Mouse (Mus musculus): Measurements from ENCODE around the gene Mdm2. TPM values are rescaled to one million over a fixed set of nuclear protein-coding genes. Genes with fewer than 3 reads are reported as not detected.

The Mdm2 gene
- polyA plus RNA-seq, 1 experiment = 22.9 TPM

- H3K27ac ChIP-seq (ENCODE audit: insufficient read depth, low read depth, low read length) = no peak overlapping the region
- H3K36me3 ChIP-seq (ENCODE audit: control insufficient read depth, insufficient read depth, low read length) = peaks cover 35% of the 10 kb centered on the region
- 93% methylated on average over 4 of the region's 4 CpGs for WGBS
- H3K27me3 ChIP-seq (replicated peaks; ENCODE audit: control insufficient read depth, insufficient read depth, low read length) = no peaks in the 10 kb centered on the region
- DNase-seq = no peak
- no peak overlapping the region for H3K4me3 ChIP-seq (ENCODE audit: insufficient read depth, low read depth, low read length)
- H3K4me1 ChIP-seq (ENCODE audit: control insufficient read depth, insufficient read depth, low read length) = no peaks in the 10 kb centered on the region
- TF ChIP-seq POLR2A (IDR thresholded peaks at IDR 0.05; ENCODE audit: low read depth, low read length) (no peak), CTCF (conservative IDR thresholded peaks at IDR 0.05; ENCODE audit: insufficient read depth, insufficient read length, low read depth, low read length) (no peak)
These were observed 10.6 kb downstream of the Mdm2 start for GRCm38 (mm10) chr10:117699914-117700313.

DNA sequence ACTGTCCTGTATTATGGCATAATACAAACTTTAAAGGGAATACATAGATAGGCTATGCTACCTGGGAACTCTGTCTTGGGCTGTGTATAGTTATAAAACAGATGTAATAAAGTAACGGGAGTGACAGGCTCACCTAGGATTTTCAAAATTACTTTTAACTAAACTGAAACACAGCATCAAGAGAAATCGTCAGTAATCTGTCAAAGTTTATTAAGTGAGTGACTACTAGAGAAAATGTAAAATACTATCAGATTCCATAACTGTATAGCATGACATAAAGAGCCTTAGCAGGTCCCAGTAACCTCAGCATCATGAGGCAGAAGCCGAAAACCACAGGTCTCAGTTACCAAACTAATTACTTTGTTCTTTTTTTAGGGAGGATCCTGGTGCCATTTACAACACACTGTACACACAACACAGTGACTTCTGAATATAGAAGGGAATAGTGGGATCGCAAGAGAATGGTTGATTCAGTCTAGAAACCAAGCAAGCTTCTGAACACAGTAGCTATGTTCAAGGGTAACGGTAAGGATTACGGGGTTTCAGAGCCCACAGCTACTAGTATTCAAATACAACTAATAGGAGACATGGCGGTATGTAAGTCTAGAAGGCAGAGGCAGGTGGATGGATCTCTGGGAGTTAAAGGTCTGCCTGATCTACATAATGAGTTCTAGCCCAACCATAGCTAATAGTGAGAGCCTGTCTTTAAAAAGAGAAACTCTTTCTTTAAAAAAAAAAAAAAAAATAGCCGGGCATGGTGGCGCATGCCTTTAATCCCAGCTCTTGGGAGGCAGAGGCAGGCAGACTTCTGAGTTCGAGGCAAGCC lies 12.0 kb downstream of the Mdm2 start:
- WGBS = 93% methylated on average over 10 of the region's 10 CpGs
- peaks cover 36% of the 10 kb centered on the region for H3K36me3 ChIP-seq (ENCODE audit: control insufficient read depth, insufficient read depth, low read length)
- DNase-seq = no peak
- H3K4me3 ChIP-seq (ENCODE audit: insufficient read depth, low read depth, low read length) = no peak overlapping the region
- H3K4me1 ChIP-seq (ENCODE audit: control insufficient read depth, insufficient read depth, low read length) = no peaks in the 10 kb centered on the region
- TF ChIP-seq POLR2A (IDR thresholded peaks at IDR 0.05; ENCODE audit: low read depth, low read length) (no peak), CTCF (conservative IDR thresholded peaks at IDR 0.05; ENCODE audit: insufficient read depth, insufficient read length, low read depth, low read length) (no peak)
- no peaks in the 10 kb centered on the region for H3K27me3 ChIP-seq (replicated peaks; ENCODE audit: control insufficient read depth, insufficient read depth, low read length)
- no peak overlapping the region for H3K27ac ChIP-seq (ENCODE audit: insufficient read depth, low read depth, low read length)

GRCm38 (mm10) chr10:117697561-117698115 lies 12.9 kb downstream of the Mdm2 start:
- no peak overlapping the region for H3K4me3 ChIP-seq (ENCODE audit: insufficient read depth, low read depth, low read length)
- no peaks in the 10 kb centered on the region for H3K4me1 ChIP-seq (ENCODE audit: control insufficient read depth, insufficient read depth, low read length)
- no peak for DNase-seq
- TF ChIP-seq POLR2A (IDR thresholded peaks at IDR 0.05; ENCODE audit: low read depth, low read length) (no peak), CTCF (conservative IDR thresholded peaks at IDR 0.05; ENCODE audit: insufficient read depth, insufficient read length, low read depth, low read length) (no peak)
- no peaks in the 10 kb centered on the region for H3K27me3 ChIP-seq (replicated peaks; ENCODE audit: control insufficient read depth, insufficient read depth, low read length)
- no peak overlapping the region for H3K27ac ChIP-seq (ENCODE audit: insufficient read depth, low read depth, low read length)
- 95% methylated on average over 3 of the region's 3 CpGs for WGBS
- H3K36me3 ChIP-seq (ENCODE audit: control insufficient read depth, insufficient read depth, low read length) = peaks cover 33% of the 10 kb centered on the region

DNA sequence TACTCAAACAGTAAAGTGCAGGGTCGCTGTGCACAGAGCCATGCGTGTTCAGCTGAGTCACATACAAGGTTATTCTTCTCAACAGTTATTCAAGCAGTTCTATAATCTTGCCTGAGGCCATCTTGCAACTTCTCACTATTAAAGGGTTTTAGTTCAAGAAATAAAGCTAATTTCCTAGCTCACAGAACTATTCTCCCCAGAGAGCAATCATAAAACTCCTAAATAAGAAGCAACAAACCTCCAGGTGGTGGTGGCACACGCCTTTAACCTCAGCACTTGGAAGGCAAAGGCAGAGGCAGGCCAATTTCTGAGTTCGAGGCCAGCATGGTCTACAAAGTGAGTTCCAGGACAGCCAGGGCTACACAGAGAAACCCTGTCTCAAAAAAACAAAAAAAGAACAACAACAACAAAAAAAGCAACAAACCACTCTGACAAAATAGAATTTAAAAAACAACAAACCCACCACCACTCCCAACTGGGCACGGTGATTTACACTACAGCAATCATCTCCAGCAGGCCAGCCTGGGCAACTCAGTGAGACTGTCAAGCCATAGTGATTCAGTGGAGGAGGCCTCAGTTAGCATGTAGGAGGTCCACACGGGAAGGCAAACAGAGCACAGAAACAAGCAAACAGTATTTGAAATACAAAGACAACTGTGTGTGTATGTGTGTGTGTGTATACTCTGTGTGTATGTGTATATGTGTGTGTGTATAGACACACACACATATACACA lies 13.6 kb downstream of the Mdm2 start:
- TF ChIP-seq POLR2A (IDR thresholded peaks at IDR 0.05; ENCODE audit: low read depth, low read length) (no peak), CTCF (conservative IDR thresholded peaks at IDR 0.05; ENCODE audit: insufficient read depth, insufficient read length, low read depth, low read length) (no peak)
- Histone ChIP-seq H3K27ac (ENCODE audit: insufficient read depth, low read depth, low read length) (no peak overlapping the region), H3K4me1 (ENCODE audit: control insufficient read depth, insufficient read depth, low read length) (no peaks in the 10 kb centered on the region), H3K27me3 (replicated peaks; ENCODE audit: control insufficient read depth, insufficient read depth, low read length) (no peaks in the 10 kb centered on the region), H3K4me3 (ENCODE audit: insufficient read depth, low read depth, low read length) (no peak overlapping the region), H3K36me3 (ENCODE audit: control insufficient read depth, insufficient read depth, low read length) (peaks cover 33% of the 10 kb centered on the region)
- WGBS = 89% methylated on average over 6 of the region's 6 CpGs
- DNase-seq = no peak

- TF ChIP-seq CTCF (conservative IDR thresholded peaks at IDR 0.05; ENCODE audit: insufficient read depth, insufficient read length, low read depth, low read length) (no peak), POLR2A (IDR thresholded peaks at IDR 0.05; ENCODE audit: low read depth, low read length) (no peak)
- peaks cover 33% of the 10 kb centered on the region for H3K36me3 ChIP-seq (ENCODE audit: control insufficient read depth, insufficient read depth, low read length)
- H3K27me3 ChIP-seq (replicated peaks; ENCODE audit: control insufficient read depth, insufficient read depth, low read length) = no peaks in the 10 kb centered on the region
- DNase-seq = no peak
- 90% methylated on average over 8 of the region's 8 CpGs for WGBS
- H3K27ac ChIP-seq (ENCODE audit: insufficient read depth, low read depth, low read length) = no peak overlapping the region
- no peak overlapping the region for H3K4me3 ChIP-seq (ENCODE audit: insufficient read depth, low read depth, low read length)
- no peaks in the 10 kb centered on the region for H3K4me1 ChIP-seq (ENCODE audit: control insufficient read depth, insufficient read depth, low read length)
These were observed 14.3 kb downstream of the Mdm2 start for GRCm38 (mm10) chr10:117696021-117696826.

DNA sequence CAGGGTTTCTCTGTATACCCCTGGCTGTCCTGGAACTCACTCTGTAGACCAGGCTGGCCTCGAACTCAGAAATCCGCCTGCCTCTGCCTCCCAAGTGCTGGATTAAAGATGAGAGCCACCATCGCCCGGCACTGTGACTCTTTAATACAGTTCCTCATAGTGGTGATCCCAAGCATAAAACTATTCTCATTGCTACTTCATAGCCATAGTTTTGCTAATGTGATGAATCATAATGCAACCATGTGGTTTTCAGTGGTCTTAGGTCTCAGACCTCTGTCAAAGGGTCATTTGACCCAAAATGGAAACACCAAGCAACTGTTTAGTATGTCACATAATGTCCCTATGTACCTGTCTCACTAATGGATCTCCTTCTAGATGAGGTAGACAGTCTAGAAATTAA lies 15.0 kb downstream of the Mdm2 start:
- H3K36me3 ChIP-seq (ENCODE audit: control insufficient read depth, insufficient read depth, low read length) = peaks cover 35% of the 10 kb centered on the region
- no peaks in the 10 kb centered on the region for H3K27me3 ChIP-seq (replicated peaks; ENCODE audit: control insufficient read depth, insufficient read depth, low read length)
- TF ChIP-seq POLR2A (IDR thresholded peaks at IDR 0.05; ENCODE audit: low read depth, low read length) (no peak), CTCF (conservative IDR thresholded peaks at IDR 0.05; ENCODE audit: insufficient read depth, insufficient read length, low read depth, low read length) (no peak)
- WGBS = 95% methylated on average over 4 of the region's 4 CpGs
- DNase-seq = no peak
- no peaks in the 10 kb centered on the region for H3K4me1 ChIP-seq (ENCODE audit: control insufficient read depth, insufficient read depth, low read length)
- H3K4me3 ChIP-seq (ENCODE audit: insufficient read depth, low read depth, low read length) = no peak overlapping the region
- no peak overlapping the region for H3K27ac ChIP-seq (ENCODE audit: insufficient read depth, low read depth, low read length)
